Mouse (Mus musculus): ENCODE results near the gene Gja6. TPM values are rescaled to one million over a fixed set of nuclear protein-coding genes. Genes with fewer than 3 reads are reported as not detected.

Gene Gja6
- polyA plus RNA-seq, 1 experiment from 2014 or later = 0.10 TPM

GRCm38 (mm10) chrX:160901118-160901517, 5.7 kb downstream of the Gja6 start:
- no peak for ATAC-seq (ENCODE audit: low FRiP score, low TSS enrichment)
- no peaks in the 10 kb centered on the region for H3K9me3 ChIP-seq (ENCODE audit: low read length)
- no peaks in the 10 kb centered on the region for H3K36me3 ChIP-seq (ENCODE audit: insufficient read depth, low read length)
- H3K4me1 ChIP-seq (ENCODE audit: insufficient read depth, low read length) = no peaks in the 10 kb centered on the region
- no peak overlapping the region for H3K4me3 ChIP-seq (ENCODE audit: low read length)
- no peak overlapping the region for H3K9ac ChIP-seq (replicated peaks; ENCODE audit: low read length)
- H3K4me2 ChIP-seq (replicated peaks; ENCODE audit: low read depth, low read length) = no peak overlapping the region
- peaks cover 15% of the 10 kb centered on the region; the same call in 1 of the 2 replicates for H3K27me3 ChIP-seq (ENCODE audit: insufficient read depth, low read length)
- H3K27ac ChIP-seq (ENCODE audit: low read length) = no peak overlapping the region
- WGBS = 76% methylated on average over 2 of the region's 2 CpGs

GRCm38 (mm10) chrX:160892077-160892476, 14.8 kb downstream of the Gja6 start:
- Histone ChIP-seq H3K27ac (ENCODE audit: low read length) (no peak overlapping the region), H3K27me3 (ENCODE audit: insufficient read depth, low read length) (peaks cover 5% of the 10 kb centered on the region; the same call in 1 of the 2 replicates), H3K4me3 (ENCODE audit: low read length) (no peak overlapping the region), H3K9ac (replicated peaks; ENCODE audit: low read length) (no peak overlapping the region), H3K36me3 (ENCODE audit: insufficient read depth, low read length) (no peaks in the 10 kb centered on the region), H3K4me2 (replicated peaks; ENCODE audit: low read depth, low read length) (no peak overlapping the region), H3K9me3 (ENCODE audit: low read length) (no peaks in the 10 kb centered on the region), H3K4me1 (ENCODE audit: insufficient read depth, low read length) (no peaks in the 10 kb centered on the region)
- no peak for ATAC-seq (ENCODE audit: low FRiP score, low TSS enrichment)
- WGBS = 58% methylated on average over 1 of the region's 1 CpGs

GRCm38 (mm10) chrX:160886301-160886700, 20.6 kb downstream of the Gja6 start:
- Histone ChIP-seq H3K27ac (ENCODE audit: low read length) (no peak overlapping the region), H3K4me2 (replicated peaks; ENCODE audit: low read depth, low read length) (no peak overlapping the region), H3K4me3 (ENCODE audit: low read length) (no peak overlapping the region), H3K4me1 (ENCODE audit: insufficient read depth, low read length) (no peaks in the 10 kb centered on the region), H3K9me3 (ENCODE audit: low read length) (no peaks in the 10 kb centered on the region), H3K27me3 (ENCODE audit: insufficient read depth, low read length) (peaks cover 4% of the 10 kb centered on the region; the same call in 1 of the 2 replicates), H3K36me3 (ENCODE audit: insufficient read depth, low read length) (no peaks in the 10 kb centered on the region), H3K9ac (replicated peaks; ENCODE audit: low read length) (no peak overlapping the region)
- 89% methylated on average over 2 of the region's 2 CpGs for WGBS
- ATAC-seq (ENCODE audit: low FRiP score, low TSS enrichment) = no peak

GRCm38 (mm10) chrX:160866576-160866975, 40.3 kb downstream of the Gja6 start:
- Histone ChIP-seq H3K27ac (ENCODE audit: low read length) (no peak overlapping the region), H3K4me3 (ENCODE audit: low read length) (no peak overlapping the region), H3K4me1 (ENCODE audit: insufficient read depth, low read length) (no peaks in the 10 kb centered on the region), H3K36me3 (ENCODE audit: insufficient read depth, low read length) (no peaks in the 10 kb centered on the region), H3K4me2 (replicated peaks; ENCODE audit: low read depth, low read length) (no peak overlapping the region), H3K9me3 (ENCODE audit: low read length) (no peaks in the 10 kb centered on the region), H3K27me3 (ENCODE audit: insufficient read depth, low read length) (peaks cover 14% of the 10 kb centered on the region), H3K9ac (replicated peaks; ENCODE audit: low read length) (no peak overlapping the region)
- no peak for ATAC-seq (ENCODE audit: low FRiP score, low TSS enrichment)
- 91% methylated on average over 4 of the region's 4 CpGs for WGBS

GRCm38 (mm10) chrX:160865022-160865421, 41.8 kb downstream of the Gja6 start:
- Histone ChIP-seq H3K4me2 (replicated peaks; ENCODE audit: low read depth, low read length) (no peak overlapping the region), H3K27ac (ENCODE audit: low read length) (no peak overlapping the region), H3K36me3 (ENCODE audit: insufficient read depth, low read length) (no peaks in the 10 kb centered on the region), H3K27me3 (ENCODE audit: insufficient read depth, low read length) (peaks cover 14% of the 10 kb centered on the region), H3K9ac (replicated peaks; ENCODE audit: low read length) (no peak overlapping the region), H3K4me1 (ENCODE audit: insufficient read depth, low read length) (no peaks in the 10 kb centered on the region), H3K9me3 (ENCODE audit: low read length) (no peaks in the 10 kb centered on the region), H3K4me3 (ENCODE audit: low read length) (no peak overlapping the region)
- 87% methylated on average over 4 of the region's 4 CpGs for WGBS
- no peak for ATAC-seq (ENCODE audit: low FRiP score, low TSS enrichment)

GRCm38 (mm10) chrX:160863689-160864383, 43.0 kb downstream of the Gja6 start:
- no peaks in the 10 kb centered on the region for H3K36me3 ChIP-seq (ENCODE audit: insufficient read depth, low read length)
- ATAC-seq (ENCODE audit: low FRiP score, low TSS enrichment) = no peak
- H3K27ac ChIP-seq (ENCODE audit: low read length) = no peak overlapping the region
- H3K9me3 ChIP-seq (ENCODE audit: low read length) = no peaks in the 10 kb centered on the region
- WGBS = 65% methylated on average over 4 of the region's 4 CpGs
- H3K9ac ChIP-seq (replicated peaks; ENCODE audit: low read length) = no peak overlapping the region
- no peak overlapping the region for H3K4me2 ChIP-seq (replicated peaks; ENCODE audit: low read depth, low read length)
- H3K27me3 ChIP-seq (ENCODE audit: insufficient read depth, low read length) = peaks cover 14% of the 10 kb centered on the region
- H3K4me1 ChIP-seq (ENCODE audit: insufficient read depth, low read length) = no peaks in the 10 kb centered on the region
- no peak overlapping the region for H3K4me3 ChIP-seq (ENCODE audit: low read length)

Other genes with a start within 250 kb of the Gja6 start
- gene Ppef1, start 171.3 kb downstream of the Gja6 start, polyA plus RNA-seq (2015; fragmentation: Nextera tagmentation; extraction: Ambion mirVana) = 0.11 TPM in 1 of 2 replicates, not detected in the other
- not detected in 2 replicates for gene Rs1, start 139.0 kb downstream of the Gja6 start, polyA plus RNA-seq (2015; fragmentation: Nextera tagmentation; extraction: Ambion mirVana)
- gene Cdkl5, start 87.7 kb upstream of the Gja6 start, polyA plus RNA-seq (2015; fragmentation: Nextera tagmentation; extraction: Ambion mirVana) = 1.9 and 2.5 TPM in 2 replicates
- gene Scml2, start 210.1 kb upstream of the Gja6 start, polyA plus RNA-seq (2015; fragmentation: Nextera tagmentation; extraction: Ambion mirVana) = 3.2 and 3.5 TPM in 2 replicates

Data from kidney, embryonic 16.5 days (tissue).